Mouse (Mus musculus) testis, adult 2 months (tissue): ENCODE data around the gene Tas1r2.

Source experiments
- CTCF ChIP-seq: fragments of 200-500 bp; IDR thresholded peaks from 2 replicates; pipeline ENCODE4 v1.5.1; 2012; ENCODE audit warnings: low read depth, mild to moderate bottlenecking, inconsistent platforms, low read length, moderate library complexity; ENCODE audit not compliant: control insufficient read depth, insufficient read depth, insufficient replicate concordance
- POLR2A ChIP-seq: fragments of 200-500 bp; IDR thresholded peaks from 2 replicates; pipeline ENCODE4 v1.6.1; 2012; ENCODE audit warnings: low read depth, mild to moderate bottlenecking, inconsistent platforms, low read length, moderate library complexity; ENCODE audit not compliant: control insufficient read depth

DNA sequence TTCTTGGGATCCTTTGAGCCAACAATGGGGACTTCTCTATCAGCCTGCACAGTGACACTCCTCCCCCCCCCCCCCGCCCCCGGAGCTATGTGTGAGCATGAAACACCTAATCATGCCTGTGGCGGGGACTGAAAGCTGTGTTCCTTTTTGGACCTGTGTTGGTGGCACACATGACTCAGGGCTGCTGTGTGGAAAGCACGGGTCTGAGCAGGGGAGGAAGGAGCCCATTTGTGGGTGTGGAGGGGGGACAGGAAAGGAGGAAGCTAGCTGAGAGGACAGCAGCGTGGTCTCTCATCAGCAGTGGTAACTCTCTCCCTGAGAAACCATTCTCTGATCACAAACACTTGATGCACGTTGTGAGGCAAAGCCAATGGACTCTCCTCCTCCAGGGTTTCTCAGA, 12.6 kb upstream of the Tas1r2 start:
- TF ChIP-seq POLR2A: no peak
- TF ChIP-seq CTCF: no peak
